ENCODE assay signal across 18 mouse cellular contexts in genomic region chr6:34187273-34187863, GRCm38 (mm10). TPM values are rescaled to one million over a fixed set of nuclear protein-coding genes. Genes with fewer than 3 reads are reported as not detected.
DNase-seq lines count a peak whose midpoint lies in the region; ATAC-seq and TF ChIP-seq lines count a peak whose summit lies in the region.
"Had no signal": no experiment of that assay in that cellular context is flagged by ENCODE, and none has a peak within 500 bp of the region (broad histone marks: within the 10 kb centered on the region; RNA-seq: fewer than 3 reads in every experiment).

No protein-coding gene starts in this region.

- no peak overlapping the region for H3K4me3 ChIP-seq in midbrain, embryonic 10.5 days
- no peak overlapping the region for H3K4me3 ChIP-seq in midbrain, embryonic 16.5 days (ENCODE audit: low read depth, low read length)
- no peak overlapping the region for H3K4me3 ChIP-seq in embryonic fibroblast, embryonic 13.5 days (ENCODE audit: insufficient read depth, low read length)
- H3K4me3 ChIP-seq in midbrain, embryonic 14.5 days (replicated peaks; ENCODE audit: low read depth, low read length): no peak overlapping the region
- H3K4me3 ChIP-seq: heart, adult 2 months; heart, embryonic 13.5 days; limb, embryonic 15.5 days; lung, embryonic 15.5 days had no signal

- WGBS in midbrain, embryonic 10.5 days: 8% methylated on average over 2 of the region's 2 CpGs
- WGBS in midbrain, embryonic 16.5 days: 7% methylated on average over 2 of the region's 2 CpGs
- 5% methylated on average over 2 of the region's 2 CpGs for whole genome bisulfite sequencing in midbrain, embryonic 14.5 days

- H3K4me2 ChIP-seq in midbrain, embryonic 16.5 days (ENCODE audit: low read length): no peak overlapping the region
- no peak overlapping the region for H3K4me2 ChIP-seq in midbrain, embryonic 14.5 days (ENCODE audit: low read length)
- H3K4me2 ChIP-seq: heart, embryonic 13.5 days; limb, embryonic 15.5 days; lung, embryonic 15.5 days had no signal

- H3K27ac ChIP-seq in midbrain, embryonic 10.5 days (replicated peaks): peak overlapping the region; percentile 75
- no peak overlapping the region for H3K27ac ChIP-seq in midbrain, embryonic 16.5 days (ENCODE audit: low read length)
- H3K27ac ChIP-seq in embryonic fibroblast, embryonic 13.5 days (ENCODE audit: insufficient read depth, low read length): peak overlapping the region; percentile 1; the same call in 1 of the 2 replicates
- no peak overlapping the region for H3K27ac ChIP-seq in midbrain, embryonic 14.5 days (replicated peaks; ENCODE audit: low read depth, low read length)
- H3K27ac ChIP-seq: heart, adult 2 months; heart, embryonic 13.5 days; limb, embryonic 15.5 days; liver, embryonic 14.5 days; lung, embryonic 15.5 days had no signal

- no peaks in the 10 kb centered on the region for H3K36me3 ChIP-seq in midbrain, embryonic 10.5 days
- no peaks in the 10 kb centered on the region for H3K36me3 ChIP-seq in midbrain, embryonic 16.5 days (ENCODE audit: control insufficient read depth, insufficient read depth, low read length)
- H3K36me3 ChIP-seq in midbrain, embryonic 14.5 days (ENCODE audit: control insufficient read depth, insufficient read depth, low read length): no peaks in the 10 kb centered on the region
- H3K36me3 ChIP-seq: heart, embryonic 13.5 days; limb, embryonic 15.5 days; lung, embryonic 15.5 days had no signal

- peaks cover 16% of the 10 kb centered on the region for H3K4me1 ChIP-seq in midbrain, embryonic 10.5 days
- H3K4me1 ChIP-seq in midbrain, embryonic 16.5 days (ENCODE audit: control insufficient read depth, insufficient read depth, low read length): no peaks in the 10 kb centered on the region
- H3K4me1 ChIP-seq in embryonic fibroblast, embryonic 13.5 days (ENCODE audit: control insufficient read depth, insufficient read depth, low read length): no peaks in the 10 kb centered on the region
- H3K4me1 ChIP-seq in midbrain, embryonic 14.5 days (ENCODE audit: control insufficient read depth, insufficient read depth, low read length): no peaks in the 10 kb centered on the region
- H3K4me1 ChIP-seq: limb, embryonic 15.5 days; lung, embryonic 15.5 days had no signal

- H3K9me3 ChIP-seq in midbrain, embryonic 10.5 days (replicated peaks): no peaks in the 10 kb centered on the region
- H3K9me3 ChIP-seq in midbrain, embryonic 16.5 days (replicated peaks; ENCODE audit: control insufficient read depth, low read length, poor library complexity, severe bottlenecking): no peaks in the 10 kb centered on the region; the same call in 1 of the 2 replicates
- H3K9me3 ChIP-seq in midbrain, embryonic 14.5 days (ENCODE audit: control insufficient read depth, low read length): no peaks in the 10 kb centered on the region
- H3K9me3 ChIP-seq: heart, embryonic 13.5 days; limb, embryonic 15.5 days; lung, embryonic 15.5 days had no signal

- no peaks in the 10 kb centered on the region for H3K27me3 ChIP-seq in midbrain, embryonic 10.5 days (ENCODE audit: low read depth, poor library complexity, severe bottlenecking)
- no peaks in the 10 kb centered on the region for H3K27me3 ChIP-seq in midbrain, embryonic 16.5 days (ENCODE audit: control insufficient read depth, insufficient read depth, low read depth, low read length)
- H3K27me3 ChIP-seq in midbrain, embryonic 14.5 days (ENCODE audit: control insufficient read depth, insufficient read depth, low read length): no peaks in the 10 kb centered on the region
- H3K27me3 ChIP-seq: heart, embryonic 13.5 days; limb, embryonic 15.5 days; lung, embryonic 15.5 days had no signal

- TF ChIP-seq POLR2A in embryonic fibroblast, embryonic 13.5 days (IDR thresholded peaks at IDR 0.05; ENCODE audit: low read depth, low read length): no peak

- H3K9ac ChIP-seq in midbrain, embryonic 16.5 days (ENCODE audit: low read depth, low read length): no peak overlapping the region
- H3K9ac ChIP-seq in midbrain, embryonic 14.5 days (replicated peaks; ENCODE audit: low read length): no peak overlapping the region
- H3K9ac ChIP-seq: heart, embryonic 13.5 days; limb, embryonic 15.5 days; liver, embryonic 14.5 days; lung, embryonic 15.5 days had no signal

- DNase-seq in embryo, embryonic 10 days (ENCODE audit: low spot score): peak; percentile 9
- no peak for DNase-seq in embryo, embryonic 9.5 days (ENCODE audit: extremely low spot score)
- DNase-seq in midbrain, embryonic 10.5 days (ENCODE audit: low spot score): peak; percentile 34
- peak; percentile 42 for DNase-seq in midbrain, embryonic 14.5 days
- no peak for DNase-seq in adrenal gland, postnatal 36 days
- DNase-seq in cerebellum, postnatal 36 days: no peak
- DNase-seq: cerebellum, adult 18-20 months; cerebellum, postnatal 14 days; embryo, embryonic 11 days; lung, postnatal 4 days had no signal

- TF ChIP-seq CTCF in embryonic fibroblast, embryonic 13.5 days (IDR thresholded peaks at IDR 0.05; ENCODE audit: borderline replicate concordance, insufficient read depth, low read length): no peak

- ATAC-seq in midbrain, embryonic 16.5 days: no peak
- ATAC-seq in midbrain, embryonic 14.5 days (ENCODE audit: low FRiP score, low TSS enrichment): no peak; the same call in 1 of the 2 replicates
- ATAC-seq: intestine, postnatal 0 days had no signal

RNA-seq across cellular contexts. Expression of gene Slc35b4, which starts 10.5 kb away (rescaled TPM):
- polyA plus RNA-seq in midbrain, embryonic 10.5 days (2016; fragmentation: Nextera tagmentation; extraction: Ambion mirVana): 50.7 and 54.7 TPM in 2 replicates
- 44.5 and 45.1 TPM in 2 replicates for polyA plus RNA-seq in midbrain, embryonic 16.5 days (2015; fragmentation: Nextera tagmentation; extraction: Ambion mirVana)
- polyA plus RNA-seq in embryonic fibroblast, embryonic 13.5 days (2011; ENCODE audit: insufficient read length, low read depth, missing spikeins): 51.3 and 55.4 TPM in 2 replicates
- polyA plus RNA-seq in midbrain, embryonic 14.5 days (2014; fragmentation: Nextera tagmentation; extraction: Ambion mirVana): 33.3 and 40.1 TPM in 2 replicates
- 10 to 100 TPM; 33.2 to 36.9 TPM for total RNA-seq in adrenal gland, postnatal 36 days (2021)

Comparison
In these comparisons a context has a peak if more than half of its experiments do, and no peak if none do; other contexts are left out.
1. DNase-seq: peak in embryo, embryonic 10 days (single experiment), midbrain, embryonic 10.5 days (single experiment) and midbrain, embryonic 14.5 days (single experiment); none in embryo, embryonic 9.5 days (single experiment), adrenal gland, postnatal 36 days (0 of 2) and cerebellum, postnatal 36 days (0 of 2).
2. H3K27ac ChIP-seq: peak in midbrain, embryonic 10.5 days (single experiment) and embryonic fibroblast, embryonic 13.5 days (single experiment); none in midbrain, embryonic 16.5 days (single experiment) and midbrain, embryonic 14.5 days (single experiment).